Mouse (Mus musculus) heart, postnatal 25 days (tissue): ENCODE data around the gene Rbfox1. TPM values are rescaled to one million over a fixed set of nuclear protein-coding genes. Genes with fewer than 3 reads are reported as not detected.

ENCODE experiments used
- DNase-seq: peaks from one replicate; pipeline ENCODE4 v3.0.0; 2022; ENCODE audit warnings: low spot score
- intact Hi-C: fragments of 180-260 bp; cut with DNase I; formaldehyde crosslinking; loops from one replicate; pipeline ENCODE4 v1.15.1; 2025
- total RNA-seq, 2 experiments: library from RNA; stranded (reverse); gene quantifications; 2 replicates each; pipeline ENCODE4 v1.2.3; 2021

The Rbfox1 gene
- total RNA-seq, 2 experiments from 2014 or later = 47.7 to 48.6 TPM

- intact Hi-C loops = no loop called here
- no peak for DNase-seq
Observed at GRCm38 (mm10) chr16:7457571-7457970, 1572.4 kb downstream of the Rbfox1 start.
